Mouse (Mus musculus): ENCODE measurements around the gene Susd1.

Gene Susd1

DNA sequence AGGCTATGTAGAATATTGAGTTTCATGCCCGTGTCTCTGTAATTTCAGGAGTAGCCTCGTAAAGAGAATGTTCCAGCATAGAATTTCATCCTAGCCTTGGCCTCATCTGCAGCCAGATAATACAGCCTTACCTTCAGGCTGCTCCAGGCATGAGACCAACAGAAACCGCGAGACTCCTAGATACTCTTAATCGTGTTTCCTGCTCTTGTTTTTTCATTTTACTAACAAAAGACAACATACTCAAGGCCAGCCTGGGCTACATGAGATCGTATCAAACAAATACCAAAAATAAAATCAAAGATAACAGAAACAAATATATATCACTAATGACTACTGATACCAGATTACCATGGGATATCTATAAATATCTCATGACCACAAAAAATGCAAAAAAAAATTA lies 9.3 kb downstream of the Susd1 start:
- no peak for DNase-seq

DNA sequence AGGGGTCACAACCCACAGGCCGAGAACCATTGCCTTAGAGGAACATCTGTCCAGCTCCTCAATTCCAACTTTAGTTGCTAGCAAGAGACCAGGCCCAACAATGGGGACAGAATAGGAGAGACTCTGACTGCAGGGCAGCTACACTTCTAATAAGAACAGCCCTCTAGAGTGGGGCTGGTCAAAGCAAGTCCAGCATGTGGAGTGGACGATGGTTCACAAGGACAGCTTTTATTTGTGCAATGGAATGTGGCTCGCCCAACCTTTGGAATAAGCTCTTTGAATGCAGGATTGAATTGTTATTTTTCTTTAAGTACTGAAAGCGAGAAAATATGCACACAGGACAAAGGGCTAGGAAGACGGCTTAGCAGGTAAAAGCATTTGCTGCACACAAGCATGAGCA lies 12.0 kb downstream of the Susd1 start:
- no peak for DNase-seq

DNA sequence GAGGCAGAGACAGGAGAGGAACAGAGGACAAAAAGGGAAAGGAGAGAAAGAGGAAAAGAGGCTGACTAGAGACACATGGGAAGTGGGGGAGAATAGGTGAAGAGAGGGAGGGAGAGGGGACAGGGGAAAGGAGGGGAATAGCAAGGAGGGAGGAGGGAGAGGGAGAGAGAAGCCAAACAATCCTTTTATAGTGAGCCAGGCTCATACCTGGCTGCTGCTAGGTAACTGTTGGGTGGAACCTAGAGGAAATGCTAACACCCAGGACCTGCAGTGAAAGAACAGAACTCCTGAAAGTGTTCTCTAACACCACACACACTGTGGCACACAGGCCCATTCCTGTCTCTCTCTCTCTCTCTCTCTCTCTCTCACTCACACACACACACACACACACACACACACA lies 15.6 kb downstream of the Susd1 start:
- no peak for DNase-seq

DNA sequence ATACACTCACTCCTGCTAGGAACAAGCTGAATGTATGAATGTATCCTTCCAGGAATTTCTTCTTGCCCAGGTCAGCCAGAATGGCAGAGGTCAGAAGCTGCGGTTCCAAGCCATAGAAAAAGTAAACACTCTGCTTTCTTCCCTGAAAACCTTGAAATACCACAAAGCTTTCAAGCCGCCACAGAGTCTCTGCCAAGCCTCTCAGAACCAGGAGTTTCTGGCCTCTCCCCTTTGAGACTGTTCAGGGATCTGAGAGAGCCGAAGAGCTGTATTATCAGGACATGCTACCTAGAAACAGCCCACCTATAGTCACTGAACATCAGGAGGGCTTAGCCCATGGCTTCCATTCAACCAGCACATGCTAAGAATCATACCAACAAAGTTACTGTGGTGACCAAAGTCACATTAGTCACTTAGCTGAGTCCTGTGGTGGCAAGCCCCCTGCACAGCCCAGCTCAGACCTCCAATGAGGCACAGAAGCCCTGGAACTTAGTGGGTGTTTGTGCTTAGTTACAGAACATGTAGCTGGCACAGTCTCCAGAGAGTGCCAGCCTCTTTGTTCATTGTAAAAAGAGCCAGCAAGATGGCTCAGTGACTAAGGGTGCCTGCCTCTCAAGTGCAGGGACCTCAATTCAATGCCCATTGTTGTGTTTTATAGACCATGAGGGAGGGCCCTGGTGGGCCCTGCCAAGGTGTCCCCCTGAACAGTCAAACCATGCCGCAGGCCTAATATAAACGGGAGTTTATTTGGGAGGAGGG lies 16.2 kb downstream of the Susd1 start:
- peak; percentile 16 for DNase-seq

DNA sequence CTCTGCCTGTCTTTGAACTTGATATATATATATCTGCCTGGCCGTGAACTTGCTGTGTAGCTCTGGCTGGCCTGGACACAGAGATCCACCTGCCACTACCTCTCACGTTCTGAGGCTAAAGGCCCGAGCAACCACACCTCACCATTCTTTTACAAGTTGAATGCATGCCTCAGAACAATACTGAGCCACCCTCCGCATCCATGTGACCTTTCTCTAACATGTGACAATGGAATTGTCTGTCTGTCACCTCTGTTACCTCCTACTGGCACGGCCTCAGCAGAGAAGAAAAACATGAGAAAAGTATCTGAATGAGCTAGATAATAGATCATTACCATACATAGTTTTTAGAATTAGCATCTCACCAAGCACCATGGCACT lies 17.1 kb downstream of the Susd1 start:
- DNase-seq, result no peak

DNA sequence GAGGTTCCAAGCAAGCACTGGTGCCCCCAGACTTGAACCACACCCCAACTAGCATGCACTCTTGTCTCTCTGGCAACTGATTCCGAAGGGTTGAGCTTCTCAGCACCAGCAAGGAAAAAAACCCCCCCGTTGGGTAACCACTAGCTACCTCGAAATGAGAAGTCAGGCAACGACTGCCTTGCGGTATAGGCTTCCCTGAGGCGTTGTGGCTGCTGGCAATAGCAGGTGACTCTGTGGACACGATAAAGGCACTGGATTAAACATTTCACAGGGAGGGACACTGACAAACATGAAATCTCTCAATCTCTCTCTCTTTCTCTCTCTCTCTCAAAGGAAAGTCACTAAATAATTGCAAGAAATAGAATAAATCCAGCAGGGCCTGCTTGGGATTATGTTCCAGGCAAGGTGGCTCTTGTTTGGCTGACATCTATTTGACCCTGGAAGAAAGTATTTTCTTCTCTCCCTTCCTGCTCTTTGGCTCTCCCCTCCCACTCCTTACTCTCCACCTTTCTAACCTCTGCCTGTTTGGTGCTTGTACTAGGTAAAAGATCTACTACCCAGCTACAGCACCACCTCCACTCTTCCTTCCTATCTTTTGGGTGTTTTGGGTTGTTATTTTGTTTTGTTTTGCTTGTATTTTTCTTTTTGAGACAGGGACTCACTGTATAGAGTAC lies 17.6 kb downstream of the Susd1 start:
- DNase-seq, result no peak

DNA sequence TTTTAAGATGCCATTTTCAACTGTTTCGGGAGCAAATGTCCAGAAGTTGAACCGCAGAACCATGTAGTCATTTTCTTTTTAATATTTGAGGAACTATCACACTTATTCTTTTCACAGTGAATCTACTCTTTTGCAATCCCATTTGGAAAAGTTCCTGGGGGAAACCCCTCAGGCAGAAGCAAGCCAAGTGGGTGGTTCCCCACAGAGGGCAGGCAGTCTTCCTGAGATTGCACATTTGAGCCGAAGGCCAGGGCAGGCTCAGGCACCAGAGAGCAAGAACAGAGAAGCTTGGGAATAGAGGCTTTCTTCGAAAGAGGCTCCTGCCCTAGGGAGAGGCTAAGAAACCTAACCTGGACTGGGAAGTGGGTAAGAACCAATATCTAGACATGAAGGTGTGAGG lies 19.2 kb downstream of the Susd1 start:
- DNase-seq, result peak; percentile 31

DNA sequence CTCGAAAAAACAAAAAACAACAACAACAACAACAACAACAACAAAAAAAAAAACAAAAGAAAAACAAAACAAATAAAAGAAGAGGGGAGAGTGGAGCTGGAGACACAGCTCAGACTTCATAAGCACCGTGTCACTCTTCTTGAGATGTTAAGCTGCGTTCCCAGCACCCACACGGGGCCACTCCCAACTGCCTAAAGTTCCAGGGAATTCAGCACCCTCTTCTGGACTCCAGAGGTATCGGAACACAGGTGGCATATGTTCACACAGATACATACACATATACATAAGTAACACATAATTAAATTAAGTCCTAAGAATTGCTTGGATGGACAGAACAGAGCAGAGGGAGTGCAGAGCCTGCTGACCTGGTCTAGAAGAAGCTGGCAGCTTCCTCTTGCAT lies 25.0 kb downstream of the Susd1 start:
- no peak for DNase-seq

DNA sequence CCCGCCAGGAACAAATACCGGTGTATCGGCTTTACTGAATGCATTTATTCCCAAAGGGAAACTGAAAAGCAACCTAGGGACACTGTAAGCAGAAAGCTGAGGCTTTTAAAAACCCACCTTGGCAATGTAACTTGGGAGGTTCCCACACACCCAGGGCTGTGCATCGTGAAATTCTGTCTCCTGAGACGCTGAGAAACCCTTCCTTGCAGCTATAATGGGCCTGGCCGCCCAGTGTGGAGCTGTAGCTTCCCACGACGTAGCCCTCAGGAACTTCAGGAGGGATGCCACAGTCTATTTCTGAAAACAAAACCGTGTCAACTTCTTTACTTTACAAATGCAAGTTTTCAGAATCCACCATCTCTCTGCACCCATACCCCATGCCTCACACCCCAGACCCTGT lies 27.3 kb downstream of the Susd1 start:
- DNase-seq, result no peak

DNA sequence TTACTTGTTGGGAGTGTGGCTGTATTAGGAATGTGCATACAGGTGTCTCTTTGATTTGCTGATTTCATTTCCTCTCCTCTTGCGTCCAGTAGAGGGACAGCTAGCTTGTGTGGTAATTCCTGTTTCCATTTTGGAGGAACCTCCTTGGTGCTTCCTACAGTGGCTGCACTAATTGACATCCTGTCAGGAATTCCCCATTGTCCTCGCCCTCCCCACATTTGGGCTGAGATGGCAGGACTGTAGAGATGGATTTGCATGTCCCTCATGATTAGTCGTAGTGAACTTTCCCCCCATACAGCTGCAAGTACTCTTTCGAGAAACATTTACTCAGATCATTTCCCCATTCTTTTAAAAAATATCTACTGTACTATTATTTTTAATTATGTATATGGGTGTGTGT lies 30.7 kb downstream of the Susd1 start:
- no peak for DNase-seq

DNA sequence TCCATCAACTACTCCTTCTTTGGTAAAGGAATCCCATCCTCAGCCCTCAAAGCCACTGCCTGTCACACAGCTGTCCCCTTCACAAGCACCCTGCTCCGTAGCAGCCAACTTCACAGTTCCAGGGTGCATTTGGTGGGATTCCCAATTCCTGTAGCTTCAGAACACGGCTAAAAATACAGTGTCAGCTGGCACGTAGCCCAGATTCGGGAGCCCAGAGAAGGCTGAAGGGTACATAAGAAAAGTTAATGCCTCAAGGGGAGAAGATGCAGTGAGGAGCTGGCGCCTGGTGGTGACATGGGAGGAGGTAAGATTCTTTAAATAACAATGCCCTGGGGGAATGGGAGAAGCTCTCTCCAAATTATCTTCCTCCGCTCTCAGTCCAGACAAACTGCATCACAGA lies 34.1 kb downstream of the Susd1 start:
- DNase-seq, result peak; percentile 32

DNA sequence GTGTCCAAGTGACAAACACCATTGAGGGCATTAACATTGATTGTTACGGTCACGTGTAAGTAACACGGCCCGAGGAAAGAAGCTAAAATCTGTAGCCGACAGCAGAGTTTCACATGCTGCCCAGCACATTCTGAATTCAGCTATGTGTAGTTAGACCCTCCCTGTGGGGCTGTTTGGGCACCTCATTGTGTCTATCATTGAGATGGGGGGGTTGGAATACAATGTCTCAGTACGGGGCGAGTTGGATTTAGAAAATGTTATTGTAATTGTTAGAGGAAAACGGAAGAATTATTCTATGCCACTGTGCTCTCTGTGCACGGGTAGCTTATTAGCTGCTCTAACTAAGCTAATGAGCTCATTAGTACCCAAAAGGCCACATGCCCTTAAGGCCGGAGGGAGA lies 37.5 kb downstream of the Susd1 start:
- no peak for DNase-seq

DNA sequence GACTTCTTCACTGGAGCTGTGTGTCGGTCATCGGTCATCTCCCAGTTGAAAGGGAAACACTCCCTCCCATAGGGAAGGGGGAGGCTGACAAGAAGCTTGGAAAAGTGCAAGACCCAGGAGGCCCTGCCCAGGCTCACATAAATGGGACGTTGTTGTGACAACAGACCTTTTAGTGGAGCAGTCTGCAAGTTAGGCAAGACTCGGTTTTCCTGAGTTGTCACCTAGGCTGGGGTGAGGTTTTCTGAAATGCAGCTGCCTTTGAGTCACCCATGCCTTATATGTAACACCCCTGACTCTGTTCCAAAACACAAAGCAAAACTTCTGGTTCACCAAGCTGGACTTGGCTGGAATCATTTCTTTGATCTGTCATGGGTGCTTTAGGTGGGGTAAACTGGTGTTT lies 39.1 kb downstream of the Susd1 start:
- DNase-seq, result no peak

DNA sequence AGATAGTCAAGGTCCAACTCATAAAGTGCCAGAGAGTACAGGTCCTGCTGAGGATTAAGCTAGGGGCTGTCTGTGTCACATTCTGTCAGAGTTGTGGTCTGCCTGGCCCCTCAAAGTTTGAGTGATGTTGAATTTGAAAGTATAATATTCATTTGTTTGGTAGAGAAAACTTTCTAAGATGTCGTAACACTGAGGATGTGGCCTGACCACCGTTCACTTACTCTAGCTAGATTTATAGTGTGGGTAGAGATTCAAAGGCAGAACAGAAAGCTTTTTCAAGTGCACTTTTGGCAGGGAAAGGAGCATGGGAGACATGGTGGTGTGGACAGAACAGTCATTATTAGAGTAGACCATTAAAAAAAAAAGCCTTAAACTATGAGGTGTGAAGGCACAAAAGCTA lies 42.9 kb downstream of the Susd1 start:
- DNase-seq, result no peak

DNA sequence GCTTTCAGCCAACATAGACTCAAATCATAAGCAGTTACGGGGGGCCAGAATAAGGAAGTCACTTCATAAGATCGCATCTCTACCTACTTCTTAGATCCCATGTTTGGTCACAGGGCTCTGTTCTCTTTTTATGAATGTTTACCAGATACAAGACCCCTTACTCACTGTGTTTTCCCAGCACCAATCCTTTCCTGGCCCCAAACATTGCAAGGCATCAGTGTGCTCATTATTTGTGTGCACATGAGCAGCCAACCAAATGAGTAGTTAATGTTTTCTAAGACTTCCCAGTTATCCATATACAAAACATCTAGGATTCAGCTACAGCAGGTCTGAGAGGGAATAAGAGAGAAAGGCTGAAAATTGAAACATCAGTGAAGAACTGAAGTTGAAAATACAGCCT lies 44.3 kb downstream of the Susd1 start:
- DNase-seq, result no peak

DNA sequence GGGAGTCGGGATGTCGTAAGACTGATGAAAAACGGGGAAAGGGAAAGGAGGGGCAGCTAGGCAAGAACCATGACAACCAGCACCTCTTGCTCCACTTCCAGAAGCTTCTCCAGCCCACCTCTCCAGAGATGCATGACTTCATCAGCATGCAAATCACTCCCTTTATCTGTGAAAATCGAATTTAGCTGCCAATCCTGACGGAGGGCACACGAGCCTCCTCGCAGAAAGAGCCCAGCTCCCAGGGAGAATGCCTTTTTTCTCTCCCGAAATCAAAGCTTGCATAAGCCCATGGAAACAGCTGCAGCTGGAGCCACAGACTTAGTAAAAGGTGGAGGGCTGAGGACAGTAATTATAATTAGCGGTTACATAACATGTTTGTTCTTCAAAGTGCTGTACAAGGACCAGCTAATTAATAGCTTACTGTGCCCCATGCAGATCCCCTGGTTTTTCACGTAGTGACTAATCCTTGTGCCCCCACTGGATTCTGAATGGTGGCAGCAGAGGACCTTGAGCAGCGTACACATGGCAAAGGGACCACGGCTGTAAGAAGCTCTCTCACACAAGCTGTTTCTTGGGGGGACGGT lies 49.9 kb downstream of the Susd1 start:
- DNase-seq, result no peak

DNA sequence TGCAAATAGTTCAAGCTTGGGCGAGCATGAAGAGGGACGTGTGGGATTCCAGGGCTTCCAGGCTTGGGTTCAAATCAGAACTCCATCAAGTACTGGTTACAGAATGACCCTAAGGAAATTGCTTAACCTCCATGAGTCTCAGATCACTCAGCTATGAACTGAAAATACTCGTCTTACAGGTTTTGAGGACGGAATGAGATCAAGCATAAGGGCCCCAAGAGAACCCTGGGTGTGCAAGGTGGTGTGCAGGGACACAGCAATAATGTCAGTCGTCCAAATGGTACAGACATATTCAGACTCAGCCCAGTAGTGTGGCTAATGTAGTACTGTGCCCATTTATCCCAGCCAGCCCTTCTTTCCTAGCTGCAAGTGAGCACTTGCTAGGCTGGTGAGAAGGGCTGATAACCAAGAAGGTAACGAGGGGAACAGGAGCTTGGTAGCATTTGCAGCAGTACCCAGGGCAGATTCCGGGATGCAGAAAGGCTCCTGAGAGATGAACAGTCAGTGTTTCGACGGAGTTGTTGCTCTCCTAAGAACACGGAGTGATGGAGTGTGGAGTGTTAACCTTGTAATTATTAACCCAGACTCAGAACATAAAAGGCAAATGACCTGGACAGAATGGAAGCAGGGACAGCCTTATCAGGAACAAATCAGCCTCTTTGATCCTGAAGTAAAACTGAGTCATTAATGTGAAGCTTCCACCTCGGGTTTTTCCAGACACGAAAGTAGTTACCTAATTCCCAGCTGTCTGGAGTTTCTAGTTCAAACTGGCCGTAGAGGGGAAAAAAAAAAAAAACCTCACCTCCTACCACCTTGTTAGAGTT lies 50.8 kb downstream of the Susd1 start:
- DNase-seq, result no peak

DNA sequence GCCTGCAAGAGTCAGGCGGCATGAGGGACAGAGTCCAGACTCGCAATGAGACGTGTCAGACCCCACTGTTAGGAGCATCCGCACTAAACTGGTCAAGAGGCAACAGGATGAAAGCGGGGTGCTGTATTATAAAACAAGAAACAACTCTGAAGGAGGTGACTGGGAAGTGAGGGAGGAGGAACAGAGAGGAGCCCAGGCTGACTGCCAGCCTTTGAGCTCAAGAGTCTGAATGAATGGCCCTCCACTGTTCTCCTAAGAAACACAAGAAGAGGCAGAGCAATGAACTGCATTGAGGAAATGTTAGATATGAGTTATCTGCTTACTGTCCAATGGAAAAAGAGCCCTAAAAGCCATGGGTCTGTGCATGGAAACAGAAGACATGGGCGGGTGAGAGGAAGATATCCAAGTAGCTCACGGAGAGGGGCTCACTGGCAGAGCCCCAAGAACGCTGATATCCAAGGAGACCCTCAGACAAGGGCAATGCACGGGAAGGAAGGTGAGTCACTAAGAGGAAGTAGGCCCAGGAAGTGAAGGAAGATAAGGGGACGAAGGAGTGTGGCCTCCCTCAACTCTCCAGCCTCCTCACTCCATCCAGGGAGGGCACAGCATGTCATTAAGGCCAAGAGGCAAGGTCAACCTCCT lies 53.1 kb downstream of the Susd1 start:
- peak; percentile 49 for DNase-seq

DNA sequence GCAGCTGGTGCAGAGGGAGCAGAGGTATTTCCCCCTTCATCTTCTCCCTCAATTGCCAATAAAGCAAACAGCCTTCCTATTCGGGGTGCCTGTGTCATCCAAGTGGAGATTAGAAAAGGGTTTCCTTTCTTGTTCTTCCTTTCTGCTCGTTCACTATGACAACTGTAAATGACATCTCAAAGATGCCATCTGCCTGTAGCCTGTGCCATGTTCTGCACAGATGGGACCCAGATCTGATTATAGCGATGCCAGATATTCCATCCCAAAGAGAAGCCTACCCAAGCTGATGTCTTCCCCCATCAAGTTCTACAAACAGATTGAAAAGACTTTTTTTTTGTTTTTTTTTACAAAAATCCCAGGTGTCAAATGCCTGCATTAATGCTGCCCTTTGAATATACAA lies 54.6 kb downstream of the Susd1 start:
- no peak for DNase-seq

DNA sequence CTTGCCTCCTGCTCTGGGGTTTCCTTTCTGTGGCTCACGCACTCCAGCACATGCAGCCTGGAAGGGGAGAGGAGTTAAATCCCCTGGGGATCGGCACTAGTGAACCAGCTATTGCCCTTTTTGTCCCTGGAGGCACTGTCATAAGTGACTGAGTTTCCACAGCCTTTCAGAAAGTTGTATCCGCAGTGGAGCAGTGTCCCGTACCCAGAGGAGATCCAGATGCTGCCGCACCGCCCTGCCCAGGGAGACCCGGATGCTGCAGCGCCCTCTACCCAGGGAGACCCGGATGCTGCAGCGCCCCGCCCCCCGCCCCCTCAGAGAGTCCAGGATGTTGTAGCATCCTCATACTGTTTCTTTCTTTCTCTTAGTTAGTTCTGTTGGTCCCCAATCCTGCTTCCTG lies 56.3 kb downstream of the Susd1 start:
- DNase-seq, result no peak

DNA sequence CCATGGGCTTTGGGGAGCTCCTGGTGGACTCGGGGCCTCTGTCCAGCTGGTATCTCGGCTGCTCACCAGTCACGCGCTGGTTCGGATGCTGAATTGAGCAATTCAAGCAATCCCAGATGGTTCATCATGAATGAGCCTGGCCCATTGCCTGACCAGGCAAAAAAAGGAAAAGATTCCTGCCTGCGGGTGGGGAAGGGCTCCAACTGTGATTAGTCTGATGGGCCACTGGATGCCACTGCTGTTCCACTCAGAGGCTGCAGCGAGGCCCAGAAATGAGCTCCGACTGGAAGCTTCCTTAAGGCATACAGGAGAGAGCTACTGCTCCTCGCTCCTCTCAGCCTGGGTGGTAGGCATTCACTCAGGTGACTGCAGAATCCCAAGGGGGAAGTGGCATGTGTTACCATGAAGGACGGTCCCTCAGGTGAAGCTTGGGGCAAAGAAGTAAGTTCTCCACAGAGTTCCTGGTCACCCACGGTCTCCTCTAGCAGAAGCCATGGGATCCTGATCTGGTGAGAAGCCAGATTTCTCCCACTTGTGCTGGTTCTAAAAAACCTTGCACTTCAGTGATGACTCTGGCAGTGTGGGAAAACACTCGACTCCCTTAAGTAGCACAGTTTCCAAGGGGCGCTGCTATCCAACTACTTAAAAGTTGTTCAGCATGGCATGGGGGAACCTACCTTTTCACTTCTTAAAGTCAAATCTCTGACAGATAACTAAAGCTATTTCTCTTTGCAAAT lies 57.3 kb downstream of the Susd1 start:
- peak; percentile 72 for DNase-seq

DNA sequence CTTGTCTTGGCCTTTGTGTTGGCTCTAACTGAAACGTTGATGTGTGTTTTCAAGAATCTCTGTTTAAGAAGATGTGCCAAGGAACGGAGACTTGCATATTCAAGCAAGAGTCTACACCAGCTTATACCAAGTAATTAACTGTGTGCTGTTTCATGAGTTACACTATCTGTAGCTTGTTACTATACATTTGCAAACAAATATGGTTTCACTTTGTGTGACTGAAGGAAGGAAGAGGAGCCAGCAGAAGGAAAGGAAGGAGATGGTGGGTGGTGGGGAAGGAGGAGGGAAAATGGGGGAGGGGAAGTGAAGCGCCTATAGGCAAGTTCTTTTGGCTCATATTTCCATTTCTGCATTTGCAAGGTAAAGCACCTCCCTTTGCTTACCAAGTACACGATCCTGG lies 58.0 kb downstream of the Susd1 start:
- no peak for DNase-seq

Data from lung, postnatal 14 days (tissue).